Mouse (Mus musculus) G1E (cell line): ENCODE results near the gene Aspdh.

ENCODE experiments used
- CTCF ChIP-seq: IDR thresholded peaks from 2 replicates; pipeline ENCODE4 v1.5.1; 2012; ENCODE audit warnings: low read depth, low read length, inconsistent platforms, mixed read lengths
- POLR2AphosphoS5 ChIP-seq: IDR thresholded peaks from 2 replicates; pipeline ENCODE4 v1.6.1; 2012; ENCODE audit warnings: low read depth, low read length, inconsistent platforms; ENCODE audit not compliant: insufficient replicate concordance
- TAL1 ChIP-seq: conservative IDR thresholded peaks from 2 replicates; pipeline ENCODE4 v1.6.1; 2012; ENCODE audit warnings: low read depth, low read length, inconsistent platforms, mixed read lengths

- TF ChIP-seq POLR2AphosphoS5 (no peak), CTCF (no peak), TAL1 (no peak)
Measured at GRCm38 (mm10) chr7:44497361-44498055, 32.3 kb downstream of the Aspdh start.
